Mouse (Mus musculus) embryo, embryonic 10.5 days (tissue): ENCODE data around the gene Repin1.
A peak's percentile ranks its signal among the peaks of the same experiment; 100 is the strongest.

Experiments used
- DNase-seq: peaks from one replicate; pipeline ENCODE4 v3.0.0-alpha.2; 2015; ENCODE audit warnings: low spot score

Repin1 gene

GRCm38 (mm10) chr6:48626464-48626863, 32.8 kb downstream of the Repin1 start, which contains the start of gene AI854703:
TSS of gene AI854703 (plus strand) at chr6:48626764.
- DNase-seq: no peak

- DNase-seq: peak; percentile 76
These were observed 33.3 kb downstream of the Repin1 start for GRCm38 (mm10) chr6:48626984-48627383.

- no peak for DNase-seq
These were observed 33.8 kb downstream of the Repin1 start for GRCm38 (mm10) chr6:48627511-48627924.

- DNase-seq: no peak
These were observed 34.7 kb downstream of the Repin1 start for GRCm38 (mm10) chr6:48628377-48628776.

- peak; percentile 28 for DNase-seq
These were observed 35.4 kb downstream of the Repin1 start for GRCm38 (mm10) chr6:48628808-48629660.

GRCm38 (mm10) chr6:48629661-48630034, 36.0 kb downstream of the Repin1 start:
- DNase-seq: peak; percentile 20

- no peak for DNase-seq
These were observed 37.1 kb downstream of the Repin1 start for GRCm38 (mm10) chr6:48630831-48631230.

GRCm38 (mm10) chr6:48635105-48635504, 41.4 kb downstream of the Repin1 start:
- no peak for DNase-seq

GRCm38 (mm10) chr6:48636515-48636914, 42.8 kb downstream of the Repin1 start:
- peak; percentile 46 for DNase-seq

GRCm38 (mm10) chr6:48637811-48638500, 44.3 kb downstream of the Repin1 start:
- no peak for DNase-seq

GRCm38 (mm10) chr6:48638553-48638952, 44.9 kb downstream of the Repin1 start:
- DNase-seq: no peak

GRCm38 (mm10) chr6:48641391-48641790, 47.7 kb downstream of the Repin1 start:
- no peak for DNase-seq

- peak; percentile 90 for DNase-seq
These were observed 49.1 kb downstream of the Repin1 start for GRCm38 (mm10) chr6:48642764-48643292.

- DNase-seq: peak; percentile 87
These were observed 52.1 kb downstream of the Repin1 start for GRCm38 (mm10) chr6:48645660-48646308.

GRCm38 (mm10) chr6:48646309-48646690, 52.6 kb downstream of the Repin1 start:
- DNase-seq: no peak

GRCm38 (mm10) chr6:48646995-48647394, 53.3 kb downstream of the Repin1 start, which contains the start of gene Gimap8:
TSS of gene Gimap8 (plus strand) at chr6:48647234.
- DNase-seq: peak; percentile 50

- no peak for DNase-seq
These were observed 53.9 kb downstream of the Repin1 start for GRCm38 (mm10) chr6:48647611-48648010.
